Mouse (Mus musculus) gastrocnemius, adult 8-10 months (tissue): ENCODE measurements around the gene Pou6f1. TPM values are rescaled to one million over a fixed set of nuclear protein-coding genes. Genes with fewer than 3 reads are reported as not detected.

Source experiments
- microRNA-seq: library from miRNA; unstranded; fragments of <30 nt; microRNA quantifications from one replicate; pipeline ENCODE4 v1.2.0, GENCODE M21; 2022
- total RNA-seq, 4 experiments: library from RNA; stranded (reverse); gene quantifications; 2 replicates each; pipeline ENCODE4 v1.2.4; 2022

Pou6f1 gene
- total RNA-seq, 4 experiments from 2014 or later, result 14.7 to 16.6 (median 16.2) TPM

Small RNA genes within 50 kb of the gene (microRNA-seq; reads per million reads assigned to microRNA genes)
- not detected for gene Mir6961

Other genes starting within 250 kb of the Pou6f1 start
- under 1 TPM in 1 of 4 experiments, not detected in 3; 0.45 TPM for gene Methig1, start 246.8 kb downstream of the Pou6f1 start, total RNA-seq
- 1 to 10 TPM in 1 of 4 experiments, under 1 TPM in 3; 0.77 to 1.0 (median 0.91) TPM for gene Mettl7a2, start 246.8 kb downstream of the Pou6f1 start, total RNA-seq
- not detected for gene Higd1c, start 235.4 kb downstream of the Pou6f1 start, total RNA-seq
- gene Gm5475, start 177.8 kb downstream of the Pou6f1 start, total RNA-seq, result under 1 TPM in 1 of 4 experiments, not detected in 3; 0.12 TPM
- gene Slc11a2, start 174.9 kb downstream of the Pou6f1 start, total RNA-seq, result 10 to 100 TPM; 31.0 to 39.7 (median 36.9) TPM
- 1 to 10 TPM; 6.6 to 7.9 (median 7.0) TPM for gene Letmd1, start 131.0 kb downstream of the Pou6f1 start, total RNA-seq
- 1 to 10 TPM; 2.6 to 4.0 (median 3.4) TPM for gene Csrnp2, start 104.5 kb downstream of the Pou6f1 start, total RNA-seq
- gene Tfcp2, start 48.0 kb downstream of the Pou6f1 start, total RNA-seq, result 10 to 100 TPM in 2 of 4 experiments, 1 to 10 TPM in 2; 7.9 to 11.6 (median 9.7) TPM
- 10 to 100 TPM; 54.7 to 69.4 (median 57.5) TPM for gene Dazap2, start 15.4 kb upstream of the Pou6f1 start, total RNA-seq
- 1 to 10 TPM; 1.6 to 4.0 (median 2.1) TPM for gene Smagp, start 37.0 kb upstream of the Pou6f1 start, total RNA-seq
- gene Bin2, start 69.6 kb upstream of the Pou6f1 start, total RNA-seq, result under 1 TPM in 2 of 4 experiments, not detected in 2; 0.36 to 0.40 TPM
- under 1 TPM in 1 of 4 experiments, not detected in 3; 0.35 TPM for gene Cela1, start 87.9 kb upstream of the Pou6f1 start, total RNA-seq
- gene Galnt6, start 129.4 kb upstream of the Pou6f1 start, total RNA-seq, result under 1 TPM in 1 of 4 experiments, not detected in 3; 0.07 TPM
- gene Slc4a8, start 161.8 kb upstream of the Pou6f1 start, total RNA-seq, result 1 to 10 TPM in 2 of 4 experiments, under 1 TPM in 2; 0.65 to 1.6 (median 1.2) TPM